Mouse (Mus musculus): ENCODE data around the gene Olfr1034.
"Not testable (repeated sequence)": the region's sequence is repeated elsewhere in the genome, so short reads cannot be mapped to it uniquely, and the experiment has no call there.

Gene Olfr1034

GRCm38 (mm10) chr2:86045561-86045960 lies at the start of gene Olfr1034:
Gene Olfr1034 (plus strand): TSS chr2:86045861.
- DNase-seq, result no peak

GRCm38 (mm10) chr2:86005240-86005639 lies 40.4 kb upstream of the Olfr1034 start, which contains the start of gene Olfr1032:
Gene Olfr1032 (plus strand): TSS chr2:86005540.
- no peak for DNase-seq

GRCm38 (mm10) chr2:86020406-86020805 lies 25.3 kb upstream of the Olfr1034 start, which contains the start of gene Olfr1033:
Gene Olfr1033 (plus strand): TSS chr2:86020633.
- not testable (repeated sequence) for DNase-seq

GRCm38 (mm10) chr2:86021518-86021917 lies 24.1 kb upstream of the Olfr1034 start:
- DNase-seq, result not testable (repeated sequence)

- not testable (repeated sequence) for DNase-seq
Observed at GRCm38 (mm10) chr2:86050777-86051176, 5.1 kb downstream of the Olfr1034 start.

- DNase-seq, result not testable (repeated sequence)
Observed at GRCm38 (mm10) chr2:86063766-86064165, 18.1 kb downstream of the Olfr1034 start.

GRCm38 (mm10) chr2:86070189-86070588 lies 24.5 kb downstream of the Olfr1034 start:
- no peak for DNase-seq

GRCm38 (mm10) chr2:86073692-86074091 lies 28.0 kb downstream of the Olfr1034 start, which contains the start of gene Olfr1036:
Gene Olfr1036 (plus strand): TSS chr2:86073992.
- not testable (repeated sequence) for DNase-seq

GRCm38 (mm10) chr2:86080478-86080877 lies 34.8 kb downstream of the Olfr1034 start:
- not testable (repeated sequence) for DNase-seq

- no peak for DNase-seq
Observed at GRCm38 (mm10) chr2:86087285-86087684, 41.6 kb downstream of the Olfr1034 start, which contains the start of gene Olfr1037. Gene Olfr1037 (minus strand): TSS chr2:86087385.

Data from cerebellum, postnatal 36 days (tissue).